In genomic region chr11:75901339-75901738, GRCm38 (mm10) we compare ENCODE assay signal across 16 mouse cellular contexts. TPM values are rescaled to one million over a fixed set of nuclear protein-coding genes. Genes with fewer than 3 reads are reported as not detected.
DNase-seq lines count a peak whose midpoint lies in the region; ATAC-seq lines count a peak whose summit lies in the region.
"Had no signal": no experiment of that assay in that cellular context is flagged by ENCODE, and none has a peak within 500 bp of the region (broad histone marks: within the 10 kb centered on the region; RNA-seq: fewer than 3 reads in every experiment).

No protein-coding gene starts in this region.

- H3K4me3 ChIP-seq in hindbrain, embryonic 10.5 days: no peak overlapping the region
- no peak overlapping the region for H3K4me3 ChIP-seq in hindbrain, embryonic 11.5 days (ENCODE audit: low read depth, low read length)
- no peak overlapping the region for H3K4me3 ChIP-seq in forebrain, embryonic 12.5 days (replicated peaks)
- no peak overlapping the region for H3K4me3 ChIP-seq in midbrain, embryonic 12.5 days
- H3K4me3 ChIP-seq: embryonic facial prominence, embryonic 10.5 days; erythroblast, embryonic 14.5 days; heart, adult 2 months; limb, embryonic 13.5 days; liver, embryonic 15.5 days had no signal

- no peaks in the 10 kb centered on the region for H3K27me3 ChIP-seq in hindbrain, embryonic 10.5 days (ENCODE audit: insufficient read depth, poor library complexity, severe bottlenecking)
- H3K27me3 ChIP-seq in hindbrain, embryonic 11.5 days (ENCODE audit: control insufficient read depth, insufficient read depth, low read length): no peaks in the 10 kb centered on the region
- 0 out of 2 replicates have a peak, but pooled peaks cover under 1% of the 10 kb centered on the region for H3K27me3 ChIP-seq in forebrain, embryonic 12.5 days
- H3K27me3 ChIP-seq in midbrain, embryonic 12.5 days: no peaks in the 10 kb centered on the region
- H3K27me3 ChIP-seq: liver, embryonic 15.5 days had no signal

- 70% methylated on average over 6 of the region's 6 CpGs for WGBS in hindbrain, embryonic 10.5 days
- 70% methylated on average over 6 of the region's 6 CpGs for WGBS in hindbrain, embryonic 11.5 days
- 45% methylated on average over 6 of the region's 6 CpGs for WGBS in forebrain, embryonic 12.5 days
- 63% methylated on average over 6 of the region's 6 CpGs for WGBS in midbrain, embryonic 12.5 days

- no peaks in the 10 kb centered on the region for H3K36me3 ChIP-seq in hindbrain, embryonic 10.5 days
- H3K36me3 ChIP-seq in hindbrain, embryonic 11.5 days (ENCODE audit: control insufficient read depth, insufficient read depth, low read length): no peaks in the 10 kb centered on the region
- no peaks in the 10 kb centered on the region for H3K36me3 ChIP-seq in forebrain, embryonic 12.5 days (replicated peaks)
- H3K36me3 ChIP-seq in midbrain, embryonic 12.5 days: no peaks in the 10 kb centered on the region
- H3K36me3 ChIP-seq: embryonic facial prominence, embryonic 10.5 days; G1E; limb, embryonic 13.5 days; liver, embryonic 15.5 days had no signal

- peaks cover 34% of the 10 kb centered on the region for H3K4me1 ChIP-seq in hindbrain, embryonic 10.5 days (replicated peaks)
- H3K4me1 ChIP-seq in hindbrain, embryonic 11.5 days (replicated peaks; ENCODE audit: control insufficient read depth, insufficient read depth, low read length): 0 out of 2 replicates have a peak, but pooled peaks cover 3% of the 10 kb centered on the region
- H3K4me1 ChIP-seq in forebrain, embryonic 12.5 days: peaks cover 18% of the 10 kb centered on the region
- peaks cover 21% of the 10 kb centered on the region for H3K4me1 ChIP-seq in midbrain, embryonic 12.5 days

- DNase-seq in hindbrain, embryonic 10.5 days (ENCODE audit: low spot score): no peak
- no peak for DNase-seq in hindbrain, embryonic 11.5 days (ENCODE audit: low spot score)
- peak; percentile 45 for DNase-seq in Muller cell, postnatal 12 days (ENCODE audit: inconsistent ontology term)
- DNase-seq in frontal cortex, postnatal 25 days (ENCODE audit: low spot score in 2 of 2): no peak
- DNase-seq in heart, adult 18-20 months: no peak
- no peak for DNase-seq in thymus, adult 18-20 months
- DNase-seq: cerebellum, adult 8-10 months; heart, adult 2 months; lung, postnatal 10 days had no signal

- 0 out of 2 replicates have a peak overlapping the region, but pooled peaks have one; percentile 29 for H3K27ac ChIP-seq in hindbrain, embryonic 10.5 days
- H3K27ac ChIP-seq in hindbrain, embryonic 11.5 days (ENCODE audit: low read depth, low read length): no peak overlapping the region; the same call in 1 of the 2 replicates
- peak overlapping the region; percentile 50 for H3K27ac ChIP-seq in forebrain, embryonic 12.5 days
- H3K27ac ChIP-seq in midbrain, embryonic 12.5 days (replicated peaks): 0 out of 2 replicates have a peak overlapping the region, but pooled peaks have one; percentile 5
- H3K27ac ChIP-seq: embryonic facial prominence, embryonic 10.5 days; heart, adult 2 months; limb, embryonic 13.5 days; liver, embryonic 15.5 days had no signal

- no peak for ATAC-seq in hindbrain, embryonic 11.5 days (ENCODE audit: low FRiP score)
- no peak for ATAC-seq in forebrain, embryonic 12.5 days (ENCODE audit: low FRiP score)
- ATAC-seq in midbrain, embryonic 12.5 days (ENCODE audit: low FRiP score, low read depth): no peak

- no peaks in the 10 kb centered on the region for H3K9me3 ChIP-seq in hindbrain, embryonic 10.5 days
- H3K9me3 ChIP-seq in hindbrain, embryonic 11.5 days (ENCODE audit: control insufficient read depth, low read length): no peaks in the 10 kb centered on the region
- peaks cover 4% of the 10 kb centered on the region; the same call in 1 of the 2 replicates for H3K9me3 ChIP-seq in forebrain, embryonic 12.5 days
- H3K9me3 ChIP-seq in midbrain, embryonic 12.5 days: no peaks in the 10 kb centered on the region
- H3K9me3 ChIP-seq: embryonic facial prominence, embryonic 10.5 days; liver, embryonic 15.5 days had no signal

- no peak overlapping the region for H3K9ac ChIP-seq in hindbrain, embryonic 11.5 days (ENCODE audit: low read depth, low read length)
- no peak overlapping the region for H3K9ac ChIP-seq in forebrain, embryonic 12.5 days
- no peak overlapping the region for H3K9ac ChIP-seq in midbrain, embryonic 12.5 days (replicated peaks)
- H3K9ac ChIP-seq: limb, embryonic 13.5 days; liver, embryonic 15.5 days had no signal

- H3K4me2 ChIP-seq in hindbrain, embryonic 11.5 days (replicated peaks; ENCODE audit: low read depth, low read length): no peak overlapping the region
- H3K4me2 ChIP-seq in forebrain, embryonic 12.5 days: no peak overlapping the region
- H3K4me2 ChIP-seq in midbrain, embryonic 12.5 days (replicated peaks): no peak overlapping the region
- H3K4me2 ChIP-seq: limb, embryonic 13.5 days; liver, embryonic 15.5 days had no signal

RNA-seq across cellular contexts. Expression of gene Rph3al, which starts 36.9 kb away (rescaled TPM):
- polyA plus RNA-seq in hindbrain, embryonic 10.5 days (2016; fragmentation: Nextera tagmentation; extraction: Ambion mirVana): 2.1 and 2.4 TPM in 2 replicates
- polyA plus RNA-seq in hindbrain, embryonic 11.5 days (2014; fragmentation: Nextera tagmentation; extraction: Ambion mirVana): 1.5 and 2.2 TPM in 2 replicates
- 1.1 and 1.7 TPM in 2 replicates for polyA plus RNA-seq in forebrain, embryonic 12.5 days (2016; fragmentation: Nextera tagmentation; extraction: Ambion mirVana)
- polyA plus RNA-seq in midbrain, embryonic 12.5 days (2016; fragmentation: Nextera tagmentation; extraction: Ambion mirVana): 0.84 and 0.93 TPM in 2 replicates
- total RNA-seq in heart, adult 18-20 months (2021): 10 to 100 TPM in 1 of 2 experiments, 1 to 10 TPM in 1; 7.4 to 10.0 TPM
- total RNA-seq: G1E had no signal
- polyA plus RNA-seq: erythroblast, embryonic 14.5 days; G1E had no signal
